Mouse (Mus musculus) CD4-positive, CD25-positive, alpha-beta regulatory T cell, adult 2 months (primary cell): ENCODE measurements around the gene Arpc5.
A peak's percentile ranks its signal among the peaks of the same experiment; 100 is the strongest.
"Not testable (repeated sequence)": the region's sequence is repeated elsewhere in the genome, so short reads cannot be mapped to it uniquely, and the experiment has no call there.

ENCODE experiments used
- DNase-seq: peaks from one replicate; pipeline ENCODE4 v3.0.0-alpha.2; 2012; ENCODE audit warnings: low read depth, low spot score

Arpc5 gene

GRCm38 (mm10) chr1:152779071-152779737, 12.9 kb downstream of the Arpc5 start:
- peak; percentile 75 for DNase-seq

- DNase-seq: no peak
Measured at GRCm38 (mm10) chr1:152784620-152785019, 18.3 kb downstream of the Arpc5 start.

GRCm38 (mm10) chr1:152785446-152785845, 19.1 kb downstream of the Arpc5 start:
- not testable (repeated sequence) for DNase-seq

- DNase-seq: no peak
Measured at GRCm38 (mm10) chr1:152786953-152787352, 20.6 kb downstream of the Arpc5 start.

- no peak for DNase-seq
Measured at GRCm38 (mm10) chr1:152788121-152788660, 21.8 kb downstream of the Arpc5 start.

- DNase-seq: peak; percentile 51
Measured at GRCm38 (mm10) chr1:152790254-152790653, 23.9 kb downstream of the Arpc5 start.

GRCm38 (mm10) chr1:152790821-152791220, 24.5 kb downstream of the Arpc5 start:
- no peak for DNase-seq

GRCm38 (mm10) chr1:152791269-152791668, 24.9 kb downstream of the Arpc5 start:
- no peak for DNase-seq

- DNase-seq: no peak
Measured at GRCm38 (mm10) chr1:152792736-152793494, 26.6 kb downstream of the Arpc5 start.

- no peak for DNase-seq
Measured at GRCm38 (mm10) chr1:152793495-152794130, 27.3 kb downstream of the Arpc5 start.

- no peak for DNase-seq
Measured at GRCm38 (mm10) chr1:152795688-152796255, 29.4 kb downstream of the Arpc5 start.

GRCm38 (mm10) chr1:152796683-152797263, 30.4 kb downstream of the Arpc5 start:
- no peak for DNase-seq

- no peak for DNase-seq
Measured at GRCm38 (mm10) chr1:152798125-152798524, 31.8 kb downstream of the Arpc5 start.

- no peak for DNase-seq
Measured at GRCm38 (mm10) chr1:152799897-152800296, 33.6 kb downstream of the Arpc5 start, which contains the start of gene Ncf2. Ncf2 (plus strand) TSS chr1:152800194.

GRCm38 (mm10) chr1:152800633-152801176, 34.4 kb downstream of the Arpc5 start:
- no peak for DNase-seq

- DNase-seq: no peak
Measured at GRCm38 (mm10) chr1:152804907-152805306, 38.6 kb downstream of the Arpc5 start.

- DNase-seq: no peak
Measured at GRCm38 (mm10) chr1:152807619-152808391, 41.5 kb downstream of the Arpc5 start.

- DNase-seq: no peak
Measured at GRCm38 (mm10) chr1:152808392-152808680, 42.0 kb downstream of the Arpc5 start.

- DNase-seq: no peak
Measured at GRCm38 (mm10) chr1:152809541-152810252, 43.4 kb downstream of the Arpc5 start.
